In genomic region chr5:43372385-43372784, GRCm38 (mm10) we compare ENCODE assay signal across 28 mouse cellular contexts.
"Had no signal": no experiment of that assay in that cellular context is flagged by ENCODE, and none has a peak within 500 bp of the region (broad histone marks: within the 10 kb centered on the region; RNA-seq: fewer than 3 reads in every experiment).

No protein-coding gene starts in this region.

- H3K4me3 ChIP-seq: embryonic facial prominence, embryonic 10.5 days; embryonic facial prominence, embryonic 12.5 days; embryonic facial prominence, embryonic 13.5 days; embryonic facial prominence, embryonic 15.5 days; erythroblast, embryonic 14.5 days; forebrain, embryonic 10.5 days; forebrain, embryonic 12.5 days; forebrain, embryonic 15.5 days; gastrocnemius, adult 2 months; heart, adult 2 months; heart, embryonic 10.5 days; heart, embryonic 12.5 days had no signal

- H3K27ac ChIP-seq: embryonic facial prominence, embryonic 10.5 days; embryonic facial prominence, embryonic 12.5 days; embryonic facial prominence, embryonic 13.5 days; embryonic facial prominence, embryonic 15.5 days; forebrain, embryonic 10.5 days; forebrain, embryonic 12.5 days; forebrain, embryonic 15.5 days; gastrocnemius, adult 2 months; heart, adult 2 months; heart, embryonic 10.5 days had no signal

- H3K27me3 ChIP-seq: embryonic facial prominence, embryonic 12.5 days; embryonic facial prominence, embryonic 13.5 days; embryonic facial prominence, embryonic 15.5 days; forebrain, embryonic 12.5 days; forebrain, embryonic 15.5 days; heart, embryonic 12.5 days had no signal

- H3K4me1 ChIP-seq: embryonic facial prominence, embryonic 10.5 days; embryonic facial prominence, embryonic 12.5 days; embryonic facial prominence, embryonic 13.5 days; embryonic facial prominence, embryonic 15.5 days; forebrain, embryonic 10.5 days; forebrain, embryonic 12.5 days; forebrain, embryonic 15.5 days; heart, embryonic 10.5 days; heart, embryonic 12.5 days had no signal

- DNase-seq: cerebellum, adult 9-10 months; cerebellum, adult 9-11 months; cerebellum, postnatal 10 days; cerebellum, postnatal 14 days; cerebellum, postnatal 25 days; cerebellum, postnatal 36 days; embryo, embryonic 11 days; gastrocnemius, adult 2 months; gastrocnemius, postnatal 10 days; gastrocnemius, postnatal 14 days; gastrocnemius, postnatal 25 days; gastrocnemius, postnatal 36 days; heart, adult 11 months; heart, adult 18-20 months; heart, adult 2 months had no signal

- H3K4me2 ChIP-seq: embryonic facial prominence, embryonic 12.5 days; embryonic facial prominence, embryonic 13.5 days; embryonic facial prominence, embryonic 15.5 days; forebrain, embryonic 12.5 days; forebrain, embryonic 15.5 days; heart, embryonic 11.5 days; heart, embryonic 12.5 days had no signal

- ATAC-seq: forebrain, embryonic 14.5 days; forebrain, embryonic 15.5 days; forebrain, embryonic 16.5 days had no signal

- H3K36me3 ChIP-seq: embryonic facial prominence, embryonic 10.5 days; embryonic facial prominence, embryonic 12.5 days; embryonic facial prominence, embryonic 13.5 days; embryonic facial prominence, embryonic 15.5 days; forebrain, embryonic 10.5 days; forebrain, embryonic 12.5 days; forebrain, embryonic 15.5 days; heart, embryonic 10.5 days; heart, embryonic 12.5 days had no signal

- H3K9me3 ChIP-seq: embryonic facial prominence, embryonic 10.5 days; embryonic facial prominence, embryonic 12.5 days; embryonic facial prominence, embryonic 13.5 days; embryonic facial prominence, embryonic 15.5 days; forebrain, embryonic 10.5 days; forebrain, embryonic 12.5 days; forebrain, embryonic 15.5 days; heart, embryonic 10.5 days; heart, embryonic 12.5 days had no signal

- H3K9ac ChIP-seq: embryonic facial prominence, embryonic 12.5 days; embryonic facial prominence, embryonic 13.5 days; embryonic facial prominence, embryonic 15.5 days; forebrain, embryonic 12.5 days; forebrain, embryonic 15.5 days; heart, embryonic 12.5 days had no signal
